Mouse (Mus musculus): ENCODE results near the gene Txlng.

Gene Txlng

GRCm38 (mm10) chrX:162760115-162760942, 68.9 kb downstream of the Txlng start, which contains the start of gene Rbbp7:
Rbbp7 (plus strand) TSS chrX:162760402.
- DNase-seq (ENCODE audit: low spot score in 2 of 2): peak; percentile 87 to 91

DNA sequence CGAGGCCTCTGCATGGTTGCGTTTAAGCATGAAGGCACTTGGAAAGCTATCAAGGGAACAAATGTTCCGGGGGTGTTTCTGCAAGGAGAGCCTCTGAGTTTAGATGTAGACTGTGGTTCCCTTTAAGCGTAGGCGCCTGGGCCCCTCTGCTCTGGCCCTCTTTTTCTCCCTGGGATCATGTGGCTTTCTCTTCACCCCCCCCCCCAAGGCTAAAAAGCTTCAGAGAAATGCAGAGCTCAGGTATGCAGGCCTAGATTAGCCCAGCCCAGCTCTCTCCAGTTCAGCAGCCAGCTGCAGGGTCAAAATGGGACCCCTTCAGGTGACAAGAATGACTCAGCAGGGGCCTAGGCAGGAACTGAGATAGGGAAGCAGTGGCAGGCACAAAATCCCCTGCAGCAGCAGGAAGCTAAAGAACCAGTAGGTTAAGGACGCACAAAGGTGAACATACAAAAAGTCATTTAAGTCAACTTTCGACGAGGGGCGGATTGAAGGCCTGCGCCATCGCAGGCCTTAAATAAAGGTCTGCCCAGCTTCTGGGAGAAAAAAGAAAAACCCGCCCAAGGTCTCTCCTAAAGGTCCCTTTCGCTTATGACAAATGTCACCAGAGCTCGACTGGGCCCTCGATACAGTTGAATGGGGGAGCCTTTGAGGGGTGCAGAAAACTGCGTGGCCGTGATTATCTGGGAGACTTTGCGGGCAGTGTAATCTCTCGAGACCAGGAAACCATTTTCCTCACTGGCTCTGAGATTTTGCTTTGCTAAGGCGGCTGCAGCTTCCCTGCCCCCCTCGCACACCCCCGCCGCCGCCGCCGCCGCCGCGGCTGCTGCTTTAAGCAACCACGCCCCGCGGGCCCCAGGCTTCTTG, 69.8 kb downstream of the Txlng start:
- peak; percentile 6 to 28 for DNase-seq (ENCODE audit: low spot score in 2 of 2)

DNA sequence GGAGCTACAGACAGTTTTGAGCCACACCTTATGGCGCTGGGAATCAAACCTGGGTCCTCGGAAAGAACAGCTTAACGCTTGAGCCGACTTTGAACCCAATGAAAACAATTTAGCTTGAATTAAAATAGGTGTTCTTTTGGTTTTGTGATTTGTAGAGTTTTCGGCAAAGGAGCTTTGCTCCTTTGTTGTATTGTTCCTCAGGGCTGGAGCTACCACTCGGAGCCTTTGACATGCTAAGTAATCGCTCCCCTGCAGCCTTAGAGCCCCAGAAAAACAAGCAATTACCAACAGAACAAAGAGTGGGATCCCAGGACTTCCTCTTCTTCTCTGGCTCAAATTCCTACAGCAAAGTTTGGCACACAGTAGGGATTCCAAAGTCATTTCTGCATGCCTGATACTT, 73.2 kb downstream of the Txlng start:
- no peak for DNase-seq (ENCODE audit: low spot score in 2 of 2)

DNA sequence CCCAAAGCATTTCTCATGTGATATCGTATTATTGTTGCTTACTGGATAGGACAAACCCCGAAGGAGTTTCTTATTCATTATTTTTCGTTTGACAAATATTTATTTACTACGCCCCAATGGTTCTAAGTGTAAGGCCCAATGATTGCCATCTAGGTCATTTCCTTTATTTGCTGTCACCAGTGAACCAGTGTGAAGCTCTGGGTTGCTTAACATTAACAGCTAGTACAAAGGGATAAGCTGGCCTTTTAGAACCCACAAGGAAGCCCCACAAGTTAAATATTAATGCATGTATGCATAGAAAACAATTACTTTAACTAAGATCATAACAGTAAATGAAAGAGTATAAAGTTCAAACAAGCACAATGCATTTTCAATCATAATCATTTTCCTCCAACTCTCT, 74.9 kb downstream of the Txlng start:
- no peak for DNase-seq (ENCODE audit: low spot score in 2 of 2)

GRCm38 (mm10) chrX:162752418-162752817, 76.8 kb downstream of the Txlng start:
- no peak for DNase-seq (ENCODE audit: low spot score in 2 of 2)

- no peak for DNase-seq (ENCODE audit: low spot score in 2 of 2)
These were observed 80.4 kb downstream of the Txlng start for GRCm38 (mm10) chrX:162748696-162749420.

GRCm38 (mm10) chrX:162736140-162736659, 93.1 kb downstream of the Txlng start:
- DNase-seq (ENCODE audit: low spot score in 2 of 2): no peak

GRCm38 (mm10) chrX:162734997-162735929, 94.0 kb downstream of the Txlng start:
- DNase-seq (ENCODE audit: low spot score in 2 of 2): peak; percentile 30 to 40

DNA sequence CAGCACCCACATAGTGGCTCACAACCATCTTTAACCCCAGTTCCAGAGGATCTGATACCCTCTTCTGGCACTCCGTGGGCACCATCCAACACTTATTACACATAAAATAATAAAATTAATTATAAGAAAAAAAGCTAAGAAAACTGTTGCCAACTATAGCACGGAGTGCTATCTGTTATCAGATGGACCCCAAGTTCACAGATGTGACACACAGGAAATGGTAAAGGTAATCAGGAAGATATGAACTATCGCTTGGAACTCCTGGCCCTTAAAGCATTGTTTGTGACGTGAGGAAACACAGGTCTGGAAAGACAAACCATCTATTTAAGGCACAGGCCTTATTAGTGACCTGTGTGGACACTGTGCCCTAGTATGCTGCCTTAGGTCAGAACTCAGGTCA, 99.2 kb downstream of the Txlng start:
- DNase-seq (ENCODE audit: low spot score in 2 of 2): no peak
